Mouse (Mus musculus): ENCODE measurements around the gene Wdr11. TPM values are rescaled to one million over a fixed set of nuclear protein-coding genes. Genes with fewer than 3 reads are reported as not detected.

Wdr11 gene
- polyA plus RNA-seq, 2 experiments = 8.6 to 8.9 TPM

DNA sequence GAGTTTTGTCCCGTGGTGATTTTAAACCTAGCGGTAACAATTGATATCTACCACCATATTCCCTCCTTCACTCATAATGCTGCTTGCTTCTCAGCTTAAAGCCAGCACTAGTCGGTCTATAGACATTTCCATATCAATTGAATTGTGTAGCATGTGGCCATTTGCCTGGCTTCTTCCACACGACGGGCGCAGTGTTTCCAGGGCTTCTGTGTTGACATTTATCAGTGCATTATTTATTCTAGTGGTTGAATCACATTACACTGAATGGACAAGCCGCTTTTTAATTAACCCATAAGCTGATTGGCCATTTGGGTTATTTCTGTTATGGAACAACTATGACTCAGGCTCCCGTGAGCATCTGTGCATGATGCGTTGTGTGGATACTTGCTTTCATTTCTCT is 82.1 kb downstream of the Wdr11 start:
- Histone ChIP-seq H3K27me3 (ENCODE audit: control insufficient read depth, insufficient read depth, low read length) (no peaks in the 10 kb centered on the region), H3K36me3 (replicated peaks; ENCODE audit: control insufficient read depth, insufficient read depth, low read depth) (no peaks in the 10 kb centered on the region), H3K9ac (replicated peaks) (no peak overlapping the region), H3K4me2 (ENCODE audit: low read depth) (no peak overlapping the region), H3K4me3 (ENCODE audit: insufficient read depth in 1 of 2, low read depth in 2 of 2, low read length in 2 of 2) (no peak overlapping the region), H3K4me1 (replicated peaks; ENCODE audit: control insufficient read depth in 2 of 2, insufficient read depth in 2 of 2, low read length in 1 of 2) (no peaks in the 10 kb centered on the region), H3K27ac (no peak overlapping the region), H3K9me3 (ENCODE audit: control insufficient read depth, low read length) (no peaks in the 10 kb centered on the region)
- WGBS (ENCODE audit: insufficient replicate concordance) = 73% methylated on average over 9 of the region's 9 CpGs
- TF ChIP-seq EP300 (IDR thresholded peaks at IDR 0.05; ENCODE audit: low read depth) (no peak), CTCF (IDR thresholded peaks at IDR 0.05; ENCODE audit: low read depth) (no peak)
- ATAC-seq (ENCODE audit: insufficient read depth) = no peak
- no peak for DNase-seq (ENCODE audit: low read depth in 3 of 3, low spot score in 3 of 3)

GRCm38 (mm10) chr7:129674558-129674957 is 82.9 kb downstream of the Wdr11 start:
- TF ChIP-seq EP300 (IDR thresholded peaks at IDR 0.05; ENCODE audit: low read depth) (no peak), CTCF (IDR thresholded peaks at IDR 0.05; ENCODE audit: low read depth) (no peak)
- Histone ChIP-seq H3K4me2 (ENCODE audit: low read depth) (no peak overlapping the region), H3K27me3 (ENCODE audit: control insufficient read depth, insufficient read depth, low read length) (no peaks in the 10 kb centered on the region), H3K4me3 (ENCODE audit: insufficient read depth in 1 of 2, low read depth in 2 of 2, low read length in 2 of 2) (no peak overlapping the region), H3K4me1 (replicated peaks; ENCODE audit: control insufficient read depth in 2 of 2, insufficient read depth in 2 of 2, low read length in 1 of 2) (no peaks in the 10 kb centered on the region), H3K36me3 (replicated peaks; ENCODE audit: control insufficient read depth, insufficient read depth, low read depth) (no peaks in the 10 kb centered on the region), H3K27ac (no peak overlapping the region), H3K9ac (replicated peaks) (no peak overlapping the region), H3K9me3 (ENCODE audit: control insufficient read depth, low read length) (no peaks in the 10 kb centered on the region)
- ATAC-seq (ENCODE audit: insufficient read depth) = no peak
- WGBS (ENCODE audit: insufficient replicate concordance) = 57% methylated on average over 4 of the region's 4 CpGs
- DNase-seq (ENCODE audit: low read depth in 3 of 3, low spot score in 3 of 3) = no peak

GRCm38 (mm10) chr7:129675852-129676251 is 84.2 kb downstream of the Wdr11 start:
- ATAC-seq (ENCODE audit: insufficient read depth) = no peak
- H3K36me3 ChIP-seq (replicated peaks; ENCODE audit: control insufficient read depth, insufficient read depth, low read depth) = no peaks in the 10 kb centered on the region
- 62% methylated on average over 6 of the region's 6 CpGs for WGBS (ENCODE audit: insufficient replicate concordance)

DNA sequence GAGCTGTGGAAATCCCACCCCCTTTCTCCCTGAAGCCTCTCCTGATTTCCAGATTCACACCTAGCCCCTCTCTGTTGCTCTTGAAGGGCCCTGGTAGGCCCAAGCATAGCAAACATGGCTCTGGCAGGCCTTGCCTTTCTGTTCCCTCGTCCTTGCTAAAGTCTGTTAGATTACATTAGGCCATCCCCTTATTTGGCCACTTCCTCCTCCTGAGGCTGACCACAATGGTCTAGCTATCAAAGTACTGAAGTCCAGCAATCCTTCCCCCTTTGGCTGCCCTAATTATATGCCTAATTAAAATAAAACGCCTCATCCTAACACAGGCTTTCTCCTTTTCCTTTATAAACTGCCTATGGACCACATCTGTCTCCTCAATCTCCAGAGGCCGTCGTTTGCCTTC is 85.5 kb downstream of the Wdr11 start:
- no peak for TF ChIP-seq EP300 (IDR thresholded peaks at IDR 0.05; ENCODE audit: low read depth)
- TF ChIP-seq CTCF (IDR thresholded peaks at IDR 0.05; ENCODE audit: low read depth) = no peak
- Histone ChIP-seq H3K27ac (no peak overlapping the region), H3K4me1 (replicated peaks; ENCODE audit: control insufficient read depth in 2 of 2, insufficient read depth in 2 of 2, low read length in 1 of 2) (no peaks in the 10 kb centered on the region), H3K9me3 (ENCODE audit: control insufficient read depth, low read length) (no peaks in the 10 kb centered on the region), H3K36me3 (replicated peaks; ENCODE audit: control insufficient read depth, insufficient read depth, low read depth) (no peaks in the 10 kb centered on the region), H3K4me2 (ENCODE audit: low read depth) (no peak overlapping the region), H3K4me3 (ENCODE audit: insufficient read depth in 1 of 2, low read depth in 2 of 2, low read length in 2 of 2) (no peak overlapping the region), H3K27me3 (ENCODE audit: control insufficient read depth, insufficient read depth, low read length) (no peaks in the 10 kb centered on the region), H3K9ac (replicated peaks) (no peak overlapping the region)
- DNase-seq (ENCODE audit: low read depth in 3 of 3, low spot score in 3 of 3) (no peak), ATAC-seq (ENCODE audit: insufficient read depth) (no peak)
- 45% methylated on average over 4 of the region's 4 CpGs for WGBS (ENCODE audit: insufficient replicate concordance)

More at GRCm38 (mm10) chr7:129675852-129676251, 84.2 kb downstream of the Wdr11 start:
- TF ChIP-seq CTCF (IDR thresholded peaks at IDR 0.05; ENCODE audit: low read depth) (no peak), EP300 (IDR thresholded peaks at IDR 0.05; ENCODE audit: low read depth) (no peak)
- H3K4me2 ChIP-seq (ENCODE audit: low read depth) = no peak overlapping the region
- no peak overlapping the region for H3K9ac ChIP-seq (replicated peaks)
- H3K4me3 ChIP-seq (ENCODE audit: insufficient read depth in 1 of 2, low read depth in 2 of 2, low read length in 2 of 2) = no peak overlapping the region
- H3K27ac ChIP-seq = no peak overlapping the region
- no peak for DNase-seq (ENCODE audit: low read depth in 3 of 3, low spot score in 3 of 3)
- H3K4me1 ChIP-seq (replicated peaks; ENCODE audit: control insufficient read depth in 2 of 2, insufficient read depth in 2 of 2, low read length in 1 of 2) = no peaks in the 10 kb centered on the region
- H3K9me3 ChIP-seq (ENCODE audit: control insufficient read depth, low read length) = no peaks in the 10 kb centered on the region
- no peaks in the 10 kb centered on the region for H3K27me3 ChIP-seq (ENCODE audit: control insufficient read depth, insufficient read depth, low read length)

DNA sequence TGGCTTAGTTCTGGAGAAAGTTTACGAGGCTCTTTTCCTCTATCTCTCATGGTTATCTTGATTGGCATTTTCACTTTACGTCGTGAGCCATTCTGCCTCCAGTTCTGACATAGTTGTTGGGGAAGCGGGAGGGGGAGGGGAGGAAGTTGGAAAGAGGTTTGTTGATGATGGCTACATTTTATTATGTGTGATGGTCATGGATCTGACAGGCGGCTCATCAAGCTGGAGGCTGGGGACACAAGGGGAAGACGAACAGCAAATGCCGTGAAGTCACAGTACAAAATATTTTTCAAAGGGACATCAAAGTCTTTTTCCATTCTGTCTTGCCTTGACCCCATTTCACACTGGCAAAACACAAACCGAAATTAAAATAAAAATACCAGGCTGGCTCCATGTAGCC is 86.8 kb downstream of the Wdr11 start:
- Histone ChIP-seq H3K4me1 (replicated peaks; ENCODE audit: control insufficient read depth in 2 of 2, insufficient read depth in 2 of 2, low read length in 1 of 2) (no peaks in the 10 kb centered on the region), H3K4me3 (ENCODE audit: insufficient read depth in 1 of 2, low read depth in 2 of 2, low read length in 2 of 2) (no peak overlapping the region), H3K27me3 (ENCODE audit: control insufficient read depth, insufficient read depth, low read length) (no peaks in the 10 kb centered on the region), H3K4me2 (ENCODE audit: low read depth) (no peak overlapping the region), H3K9ac (replicated peaks) (no peak overlapping the region), H3K9me3 (ENCODE audit: control insufficient read depth, low read length) (no peaks in the 10 kb centered on the region), H3K36me3 (replicated peaks; ENCODE audit: control insufficient read depth, insufficient read depth, low read depth) (no peaks in the 10 kb centered on the region), H3K27ac (no peak overlapping the region)
- ATAC-seq (ENCODE audit: insufficient read depth) (no peak), DNase-seq (ENCODE audit: low read depth in 3 of 3, low spot score in 3 of 3) (no peak)
- 55% methylated on average over 8 of the region's 8 CpGs for WGBS (ENCODE audit: insufficient replicate concordance)
- no peak for TF ChIP-seq CTCF (IDR thresholded peaks at IDR 0.05; ENCODE audit: low read depth)
- no peak for TF ChIP-seq EP300 (IDR thresholded peaks at IDR 0.05; ENCODE audit: low read depth)

All from liver, embryonic 14.5 days (tissue).